24 mouse cellular contexts compared by ENCODE assay signal in genomic region chr6:147803893-147804292, GRCm38 (mm10).
"Had no signal": no experiment of that assay in that cellular context is flagged by ENCODE, and none has a peak within 500 bp of the region (broad histone marks: within the 10 kb centered on the region; RNA-seq: fewer than 3 reads in every experiment).

No protein-coding gene starts in this region.

- DNase-seq: forebrain, postnatal 0 days; gastrocnemius, postnatal 14 days; gastrocnemius, postnatal 36 days; heart, adult 18-20 months; heart, postnatal 10 days; heart, postnatal 36 days; kidney, adult 11 months; kidney, adult 2 months; kidney, adult 9 months; kidney, postnatal 14 days; kidney, postnatal 36 days; layer of hippocampus, adult 9-11 months; layer of hippocampus, postnatal 36 days; left cerebral cortex, postnatal 4 days had no signal

- H3K9ac ChIP-seq: forebrain, postnatal 0 days; heart, embryonic 12.5 days; hindbrain, embryonic 13.5 days; hindbrain, embryonic 15.5 days; kidney, embryonic 15.5 days; limb, embryonic 13.5 days; limb, embryonic 15.5 days had no signal

- H3K27me3 ChIP-seq: heart, embryonic 12.5 days; hindbrain, embryonic 13.5 days; hindbrain, embryonic 15.5 days; kidney, embryonic 15.5 days; limb, embryonic 15.5 days had no signal

- H3K4me3 ChIP-seq: heart, embryonic 10.5 days; heart, embryonic 12.5 days; hindbrain, embryonic 13.5 days; hindbrain, embryonic 15.5 days; kidney, embryonic 15.5 days; limb, embryonic 13.5 days; limb, embryonic 15.5 days had no signal

- H3K4me2 ChIP-seq: heart, embryonic 12.5 days; hindbrain, embryonic 13.5 days; hindbrain, embryonic 15.5 days; kidney, embryonic 15.5 days; limb, embryonic 13.5 days; limb, embryonic 15.5 days had no signal

- H3K4me1 ChIP-seq: heart, embryonic 10.5 days; heart, embryonic 12.5 days; hindbrain, embryonic 13.5 days; hindbrain, embryonic 15.5 days; kidney, embryonic 15.5 days; limb, embryonic 15.5 days had no signal

- H3K9me3 ChIP-seq: heart, embryonic 10.5 days; heart, embryonic 12.5 days; hindbrain, embryonic 13.5 days; hindbrain, embryonic 15.5 days; kidney, embryonic 15.5 days; limb, embryonic 13.5 days; limb, embryonic 15.5 days had no signal

- H3K27ac ChIP-seq: heart, embryonic 10.5 days; hindbrain, embryonic 13.5 days; hindbrain, embryonic 15.5 days; hindbrain, postnatal 0 days; kidney, embryonic 15.5 days; kidney, postnatal 0 days; limb, embryonic 13.5 days; limb, embryonic 15.5 days had no signal

- ATAC-seq: forebrain, postnatal 0 days; hindbrain, postnatal 0 days; intestine, embryonic 16.5 days had no signal

- H3K36me3 ChIP-seq: heart, embryonic 10.5 days; heart, embryonic 12.5 days; hindbrain, embryonic 13.5 days; hindbrain, embryonic 15.5 days; kidney, embryonic 15.5 days; limb, embryonic 13.5 days; limb, embryonic 15.5 days had no signal
